ENCODE assay signal across 9 mouse cellular contexts in genomic region chr19:46135789-46136638, GRCm38 (mm10). TPM values are rescaled to one million over a fixed set of nuclear protein-coding genes. Genes with fewer than 3 reads are reported as not detected.
A peak's percentile ranks its signal among the peaks of the same experiment; 100 is the strongest.
DNase-seq lines count a peak whose midpoint lies in the region; ATAC-seq and TF ChIP-seq lines count a peak whose summit lies in the region.
"Had no signal": no experiment of that assay in that cellular context is flagged by ENCODE, and none has a peak within 500 bp of the region (broad histone marks: within the 10 kb centered on the region; RNA-seq: fewer than 3 reads in every experiment).

No protein-coding gene starts in this region.

- H3K9me3 ChIP-seq in liver, embryonic 12.5 days (replicated peaks) = no peaks in the 10 kb centered on the region
- H3K9me3 ChIP-seq in stomach, postnatal 0 days (ENCODE audit: control insufficient read depth, low read length) = no peaks in the 10 kb centered on the region

- no peak overlapping the region for H3K27ac ChIP-seq in liver, embryonic 12.5 days
- no peak overlapping the region for H3K27ac ChIP-seq in stomach, postnatal 0 days (replicated peaks)

- H3K9ac ChIP-seq in liver, embryonic 12.5 days = peak overlapping the region; percentile 61
- peak overlapping the region; percentile 52 for H3K9ac ChIP-seq in stomach, postnatal 0 days (ENCODE audit: low read length)

- peaks cover 39% of the 10 kb centered on the region for H3K4me1 ChIP-seq in liver, embryonic 12.5 days
- H3K4me1 ChIP-seq in stomach, postnatal 0 days (replicated peaks; ENCODE audit: control insufficient read depth, insufficient read depth) = peaks cover 13% of the 10 kb centered on the region

- TF ChIP-seq EP300 in stomach, postnatal 0 days (optimal IDR thresholded peaks at IDR 0.05) = no peak

- H3K4me3 ChIP-seq in liver, embryonic 12.5 days = peak overlapping the region; percentile 62
- peak overlapping the region; percentile 49 for H3K4me3 ChIP-seq in stomach, postnatal 0 days (ENCODE audit: low read depth, low read length)

- DNase-seq in cerebellum, adult 9-10 months = no peak
- peak; percentile 67 to 69 for DNase-seq in cerebellum, postnatal 14 days
- DNase-seq in gastrocnemius, postnatal 25 days = peak; percentile 86
- DNase-seq in naive thymus-derived CD4-positive, alpha-beta T cell, adult 2 months (ENCODE audit: low read depth) = peak; percentile 88
- peak; percentile 75 for DNase-seq in stomach, postnatal 0 days (ENCODE audit: low spot score)

- 0 out of 2 replicates have a peak, but pooled peaks have one; percentile 51 for ATAC-seq in cerebellum, adult (ENCODE audit: insufficient number of reproducible peaks, low FRiP score, low TSS enrichment)
- peak; percentile 70 for ATAC-seq in inflammation-experienced regulatory T-cells, adult 6 months
- peak; percentile 25 for ATAC-seq in liver, embryonic 12.5 days
- peak; percentile 43 for ATAC-seq in stomach, postnatal 0 days (ENCODE audit: low FRiP score, low TSS enrichment)

- no peaks in the 10 kb centered on the region for H3K36me3 ChIP-seq in liver, embryonic 12.5 days
- H3K36me3 ChIP-seq in stomach, postnatal 0 days (ENCODE audit: control insufficient read depth, insufficient read depth, low read length) = no peaks in the 10 kb centered on the region

- H3K27me3 ChIP-seq in liver, embryonic 12.5 days (replicated peaks) = peaks cover 100% of the 10 kb centered on the region
- H3K27me3 ChIP-seq in stomach, postnatal 0 days (ENCODE audit: control insufficient read depth, insufficient read depth, low read length) = peaks cover 14% of the 10 kb centered on the region; the same call in 1 of the 2 replicates

- H3K4me2 ChIP-seq in liver, embryonic 12.5 days = peak overlapping the region; percentile 97
- H3K4me2 ChIP-seq in stomach, postnatal 0 days (replicated peaks; ENCODE audit: low read depth) = peak overlapping the region; percentile 100

- 1% methylated on average over 78 of the region's 79 CpGs for WGBS in liver, embryonic 12.5 days (ENCODE audit: insufficient replicate concordance)
- 1% methylated on average over 64 of the region's 79 CpGs for WGBS in stomach, postnatal 0 days

- TF ChIP-seq CTCF in stomach, postnatal 0 days (IDR thresholded peaks at IDR 0.05; ENCODE audit: low read depth) = peak; percentile 64

RNA-seq across cellular contexts. Expression of gene Elovl3, which starts 4.3 kb away (rescaled TPM):
- not detected for total RNA-seq in gastrocnemius, postnatal 25 days (2021)
- polyA plus RNA-seq in inflammation-experienced regulatory T-cells, adult 6 months (2017; shearing (Covaris generic)) = not detected
- polyA plus RNA-seq in liver, embryonic 12.5 days (2016; fragmentation: Nextera tagmentation; extraction: Ambion mirVana) = not detected in 2 replicates
- polyA plus RNA-seq in stomach, postnatal 0 days (2015; fragmentation: Nextera tagmentation; extraction: Ambion mirVana) = 0.05 TPM in 1 of 2 replicates, not detected in the other
- total RNA-seq: left cerebral cortex, postnatal 10 days had no signal

RNA-seq across cellular contexts. Expression of gene Pitx3, which starts 12.1 kb away (rescaled TPM):
- 10 to 100 TPM in 1 of 2 experiments, 1 to 10 TPM in 1; 9.9 to 12.7 TPM for total RNA-seq in gastrocnemius, postnatal 25 days (2021)
- polyA plus RNA-seq in inflammation-experienced regulatory T-cells, adult 6 months (2017; shearing (Covaris generic)) = not detected
- polyA plus RNA-seq in liver, embryonic 12.5 days (2016; fragmentation: Nextera tagmentation; extraction: Ambion mirVana) = 0.59 and 0.94 TPM in 2 replicates
- polyA plus RNA-seq in stomach, postnatal 0 days (2015; fragmentation: Nextera tagmentation; extraction: Ambion mirVana) = 0.13 and 0.22 TPM in 2 replicates
- total RNA-seq: left cerebral cortex, postnatal 10 days had no signal

RNA-seq across cellular contexts. Expression of gene Gbf1, which starts 16.3 kb away (rescaled TPM):
- 10 to 100 TPM; 47.4 to 48.3 TPM for total RNA-seq in gastrocnemius, postnatal 25 days (2021)
- 10 to 100 TPM; 25.5 to 35.6 (median 32.6) TPM for polyA plus RNA-seq in inflammation-experienced regulatory T-cells, adult 6 months (2017; shearing (Covaris generic))
- polyA plus RNA-seq in liver, embryonic 12.5 days (2016; fragmentation: Nextera tagmentation; extraction: Ambion mirVana) = 27.7 and 30.6 TPM in 2 replicates
- polyA plus RNA-seq in stomach, postnatal 0 days (2015; fragmentation: Nextera tagmentation; extraction: Ambion mirVana) = 21.2 and 29.0 TPM in 2 replicates
